Mouse (Mus musculus): ENCODE measurements around the gene Chd1l.

Chd1l gene

DNA sequence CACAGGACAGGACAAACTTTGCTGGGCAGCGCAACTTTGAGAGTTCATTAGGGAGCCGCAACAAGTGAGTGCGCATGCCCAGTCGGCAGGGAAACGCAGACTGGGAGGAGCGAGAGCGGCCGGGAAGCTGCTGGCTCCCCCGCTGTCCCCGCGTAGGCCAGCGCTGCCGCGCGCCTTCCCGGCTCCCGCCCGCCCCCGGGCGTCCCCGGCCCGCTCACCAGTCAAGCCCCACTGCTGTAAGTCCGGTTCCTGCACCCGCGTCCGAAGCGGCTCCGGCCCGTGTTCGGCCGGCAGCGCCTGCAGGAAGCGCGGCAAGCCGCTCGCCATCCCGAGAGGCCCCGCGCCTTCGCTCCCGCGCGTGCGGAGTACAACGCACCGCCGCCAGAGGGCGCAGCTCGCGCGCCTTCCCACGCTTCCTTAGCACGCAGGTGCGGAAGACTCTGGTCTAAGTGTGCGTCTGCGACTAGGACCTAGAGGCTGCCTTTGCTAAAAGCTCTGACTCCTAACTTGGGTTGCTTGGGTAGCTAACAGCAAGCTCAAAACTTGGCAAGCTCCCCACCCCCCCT is at the start of gene Chd1l:
Gene Chd1l, minus strand, starts transcription at position 359 of the 566 bp plus-strand sequence.
- peak; percentile 73 to 87 for DNase-seq (ENCODE audit: low spot score in 2 of 2)

- no peak for DNase-seq (ENCODE audit: low spot score in 2 of 2)
Observed at GRCm38 (mm10) chr3:97659746-97660145, 49.7 kb upstream of the Chd1l start.

GRCm38 (mm10) chr3:97658426-97659193 is 48.6 kb upstream of the Chd1l start:
- DNase-seq (ENCODE audit: low spot score in 2 of 2) = no peak

DNA sequence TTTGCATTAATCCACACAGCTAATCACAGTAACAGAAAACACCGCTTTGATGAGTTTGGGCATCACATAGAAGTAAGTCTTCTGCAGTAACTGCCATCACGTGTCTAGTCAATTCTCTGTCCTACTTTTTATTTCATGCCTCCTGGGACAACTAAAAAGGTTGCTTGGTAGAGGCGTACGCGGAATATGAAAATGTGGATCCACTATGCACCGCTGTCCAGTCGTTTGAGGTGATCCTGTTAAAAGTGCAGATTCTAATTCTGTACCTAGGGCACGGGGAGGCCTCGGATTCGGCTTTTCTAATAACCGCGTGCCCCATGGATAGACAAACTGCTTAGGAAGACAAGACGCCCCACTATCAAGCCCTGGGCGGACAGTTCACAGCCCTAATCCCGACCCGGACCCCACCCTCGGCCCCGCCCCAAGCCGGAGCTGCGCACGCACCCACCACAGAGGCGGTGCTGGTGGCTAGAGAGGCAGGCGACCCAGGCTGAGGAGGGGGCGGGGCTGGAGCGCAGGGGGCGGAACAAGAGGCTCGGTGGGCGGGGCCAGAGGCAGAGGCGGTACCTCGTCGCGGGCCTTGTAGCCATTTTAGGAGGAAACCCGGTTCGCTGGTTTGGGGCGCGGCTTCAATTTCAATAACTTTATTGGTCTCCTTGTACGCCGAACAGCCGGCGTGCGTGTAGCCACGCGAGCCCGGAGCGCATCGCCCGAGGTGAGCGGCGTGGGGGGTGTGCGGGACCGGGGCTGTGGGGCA is 47.8 kb upstream of the Chd1l start, which contains the start of gene Prkab2:
Gene Prkab2, plus strand, starts transcription at position 539 of the 757 bp plus-strand sequence.
- DNase-seq (ENCODE audit: low spot score in 2 of 2) = peak; percentile 98 to 99

- no peak for DNase-seq (ENCODE audit: low spot score in 2 of 2)
Observed at GRCm38 (mm10) chr3:97654901-97655300, 44.9 kb upstream of the Chd1l start.

- DNase-seq (ENCODE audit: low spot score in 2 of 2) = no peak
Observed at GRCm38 (mm10) chr3:97653781-97654180, 43.8 kb upstream of the Chd1l start.

GRCm38 (mm10) chr3:97651604-97652003 is 41.6 kb upstream of the Chd1l start:
- no peak for DNase-seq (ENCODE audit: low spot score in 2 of 2)

DNA sequence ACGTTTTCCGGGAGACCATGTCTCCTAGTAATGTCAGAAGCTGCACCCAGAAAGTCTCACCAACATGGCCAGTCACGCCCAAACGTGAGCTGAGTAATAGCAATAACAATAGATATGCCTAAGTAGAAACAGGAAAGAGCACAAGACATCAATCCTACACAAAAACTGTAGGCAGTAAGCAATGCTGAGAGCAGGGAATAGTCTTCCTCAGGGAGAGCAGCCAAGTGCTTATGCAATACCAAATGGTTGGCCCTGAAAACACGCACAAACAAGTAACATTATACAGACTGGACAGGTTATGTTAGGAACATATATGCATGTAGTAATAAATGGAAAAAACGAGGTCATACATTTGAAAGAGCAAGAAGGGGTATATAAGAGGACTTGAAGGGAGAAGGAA is 39.5 kb upstream of the Chd1l start:
- no peak for DNase-seq (ENCODE audit: low spot score in 2 of 2)

DNA sequence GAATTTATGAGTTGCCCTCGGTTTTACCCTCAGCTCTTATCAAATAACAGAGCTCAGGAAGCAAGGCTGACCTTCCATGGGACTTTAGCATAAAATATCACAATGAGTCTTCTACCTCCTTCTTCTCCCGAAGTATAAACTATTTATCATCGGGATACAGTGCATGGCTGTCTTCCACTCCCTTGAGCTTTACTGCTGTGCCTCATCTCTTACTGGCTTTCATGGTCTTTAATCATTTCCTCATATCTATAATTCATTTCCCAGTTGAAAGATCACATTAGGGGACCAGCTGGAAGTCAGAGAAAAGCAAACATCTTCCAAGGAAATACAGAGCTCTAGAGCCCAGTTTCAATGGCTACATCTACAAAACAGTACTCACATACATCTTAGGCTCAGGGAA is 39.0 kb upstream of the Chd1l start:
- DNase-seq (ENCODE audit: low spot score in 2 of 2) = no peak

DNA sequence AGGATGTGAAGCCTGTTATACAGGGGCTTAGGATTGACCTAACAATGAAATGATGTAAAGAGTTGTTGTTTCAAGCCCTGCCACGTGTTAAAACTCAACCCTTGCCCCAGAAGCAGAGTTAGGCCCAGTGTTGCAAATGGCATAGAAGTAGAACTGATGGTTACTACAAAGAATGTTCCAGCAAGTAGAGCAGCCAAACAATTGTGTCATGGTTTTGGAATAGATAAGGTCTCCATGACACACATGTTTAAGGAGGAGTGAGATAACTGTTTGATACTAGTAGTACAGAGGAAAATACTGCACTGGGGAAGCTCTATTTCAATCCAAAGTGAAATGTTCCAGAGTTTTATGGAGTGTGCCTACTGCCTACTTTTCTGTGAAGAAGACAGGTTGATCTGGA is 38.5 kb upstream of the Chd1l start:
- DNase-seq (ENCODE audit: low spot score in 2 of 2) = no peak

- no peak for DNase-seq (ENCODE audit: low spot score in 2 of 2)
Observed at GRCm38 (mm10) chr3:97642001-97642400, 32.0 kb upstream of the Chd1l start.

GRCm38 (mm10) chr3:97641396-97641795 is 31.4 kb upstream of the Chd1l start:
- DNase-seq (ENCODE audit: low spot score in 2 of 2) = no peak

DNA sequence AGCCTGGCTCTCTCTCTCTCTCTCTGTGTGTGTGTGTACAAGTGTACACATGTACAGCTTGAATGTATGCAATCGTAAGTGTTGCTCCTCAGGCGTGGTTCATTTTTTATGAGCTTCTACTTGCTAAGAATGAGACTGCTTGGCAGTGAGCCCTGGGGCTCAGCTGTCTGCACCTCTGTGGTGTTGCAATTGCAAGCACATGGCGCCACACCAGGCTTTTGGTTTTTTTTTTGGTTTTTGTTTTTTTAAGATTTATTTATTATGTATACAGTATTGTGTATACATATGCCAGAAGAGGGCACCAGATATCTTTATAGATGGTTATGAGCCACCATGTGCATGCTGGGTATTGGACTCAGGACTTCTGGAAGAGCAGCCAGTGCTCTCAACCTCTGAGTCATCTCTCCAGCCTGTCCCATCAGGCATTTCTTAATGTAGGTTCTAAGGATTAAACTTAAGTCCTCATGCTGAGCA is 24.3 kb upstream of the Chd1l start:
- no peak for DNase-seq (ENCODE audit: low spot score in 2 of 2)

- no peak for DNase-seq (ENCODE audit: low spot score in 2 of 2)
Observed at GRCm38 (mm10) chr3:97633456-97633855, 23.5 kb upstream of the Chd1l start.

DNA sequence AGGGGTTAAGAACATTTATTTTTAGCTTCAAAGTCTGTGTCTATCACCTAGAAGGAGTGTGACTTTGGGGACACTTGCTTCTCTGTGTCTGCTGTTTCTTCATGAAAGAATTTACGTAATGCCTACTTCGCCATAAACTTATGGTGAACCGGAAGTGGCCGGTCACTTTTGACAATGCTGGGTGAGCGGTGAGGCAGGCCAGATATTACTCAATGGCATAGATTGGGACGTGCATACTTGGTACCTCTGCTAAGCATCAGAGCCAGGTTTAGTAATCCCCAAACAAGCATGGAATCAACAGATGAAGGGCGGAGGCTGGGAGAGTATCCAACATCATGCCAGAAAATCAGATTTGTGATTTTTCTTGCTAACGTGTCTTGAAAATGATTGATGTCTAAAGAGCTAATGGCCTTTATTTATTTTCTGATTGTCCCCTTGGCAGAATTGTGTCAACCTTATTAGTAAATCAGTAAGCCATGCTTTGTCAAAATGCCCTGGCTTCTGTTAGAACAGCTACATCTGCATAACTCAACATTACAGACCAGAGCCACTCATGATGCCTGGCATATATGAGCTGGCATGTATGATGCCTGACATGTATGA is 21.4 kb upstream of the Chd1l start:
- DNase-seq (ENCODE audit: low spot score in 2 of 2) = no peak

- DNase-seq (ENCODE audit: low spot score in 2 of 2) = no peak
Observed at GRCm38 (mm10) chr3:97630746-97631145, 20.7 kb upstream of the Chd1l start.

DNA sequence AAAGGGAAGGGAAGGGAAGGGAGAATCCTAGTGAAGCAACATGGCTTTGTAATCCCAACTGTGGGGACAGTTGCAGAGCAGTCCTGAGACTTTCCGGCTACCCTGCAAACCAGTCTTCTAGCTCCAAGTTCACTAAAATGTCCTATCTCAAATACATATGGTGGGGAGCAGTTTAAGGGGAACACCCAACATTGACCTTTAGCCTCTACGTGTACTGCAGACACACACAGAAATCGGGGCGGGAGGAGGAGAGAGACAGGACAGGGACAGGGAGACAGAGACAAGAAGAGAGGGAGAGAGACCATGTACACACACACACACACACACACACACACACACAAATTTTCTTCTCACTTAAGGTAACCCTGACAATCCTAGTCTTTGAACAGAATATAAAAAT is 19.9 kb upstream of the Chd1l start:
- no peak for DNase-seq (ENCODE audit: low spot score in 2 of 2)

DNA sequence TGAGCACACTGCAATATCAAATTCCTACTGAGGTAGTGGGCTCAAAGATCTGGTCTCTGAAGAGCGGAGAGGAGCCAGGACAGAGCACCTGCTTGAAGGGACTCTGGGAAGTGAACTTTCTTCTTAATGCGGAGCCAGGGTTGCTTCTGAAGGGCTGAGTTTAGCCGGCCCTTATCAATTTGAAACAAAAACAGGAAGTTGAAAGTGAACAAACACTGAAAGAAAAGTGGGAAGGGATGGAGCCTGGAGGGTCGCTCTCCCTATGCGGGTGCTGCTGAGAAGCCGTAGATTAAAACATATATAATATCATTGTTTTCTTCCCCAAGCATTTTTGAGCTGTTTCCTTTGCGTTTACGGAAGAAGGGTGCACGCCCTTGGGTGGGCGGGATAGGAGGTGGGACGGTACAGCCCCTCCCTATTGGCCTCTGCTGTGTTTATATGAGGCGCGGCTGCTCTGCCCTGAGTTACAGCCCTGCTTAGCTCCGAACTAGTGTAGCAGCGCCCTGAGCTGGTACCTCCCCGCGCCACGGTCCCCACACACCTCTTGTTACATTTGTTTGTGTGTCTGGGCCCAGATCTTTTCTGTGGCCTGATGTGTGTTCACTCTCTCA is 18.5 kb upstream of the Chd1l start, which contains the start of gene Fmo5:
Gene Fmo5, plus strand, starts transcription at position 414 of the 611 bp plus-strand sequence.
- no peak for DNase-seq (ENCODE audit: low spot score in 2 of 2)

DNA sequence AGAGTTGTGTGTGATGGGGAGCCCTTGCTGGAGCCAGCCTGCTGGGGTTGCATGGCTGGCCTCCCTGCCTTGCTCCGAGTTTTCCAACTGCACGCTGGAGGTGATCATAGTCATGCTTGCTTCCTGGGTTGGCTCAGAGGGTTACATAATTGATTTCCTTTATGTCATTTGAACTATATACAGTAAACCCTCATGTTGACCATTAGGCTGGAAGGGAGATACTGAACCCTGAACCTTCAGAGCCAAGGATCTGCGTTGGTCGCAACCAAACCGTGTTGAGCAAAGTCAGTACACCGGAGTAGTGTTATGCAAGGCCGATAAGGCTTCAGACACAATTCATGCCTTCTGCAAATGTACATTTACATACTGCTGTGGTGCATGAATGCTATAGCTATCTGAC is 17.9 kb upstream of the Chd1l start:
- no peak for DNase-seq (ENCODE audit: low spot score in 2 of 2)

DNA sequence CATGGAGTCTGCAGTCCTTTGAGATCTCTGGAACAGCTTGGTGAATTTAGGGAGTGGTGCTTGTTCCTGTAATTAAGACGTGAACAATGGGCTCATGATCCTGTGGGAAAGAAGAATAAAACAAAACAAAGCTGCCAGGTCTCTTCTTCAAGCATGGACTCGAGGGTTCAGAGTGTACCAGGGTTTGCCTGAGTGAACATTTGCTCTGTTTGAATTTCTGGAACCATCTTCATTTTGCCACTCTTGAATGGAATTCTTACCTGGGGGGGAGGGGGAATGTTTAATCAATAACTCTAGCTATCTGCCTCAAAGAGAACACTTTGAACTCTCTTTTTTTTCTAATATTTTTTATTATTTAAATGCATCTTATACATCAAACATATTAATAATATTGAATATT is 14.6 kb upstream of the Chd1l start:
- no peak for DNase-seq (ENCODE audit: low spot score in 2 of 2)

GRCm38 (mm10) chr3:97620657-97621056 is 10.7 kb upstream of the Chd1l start:
- DNase-seq (ENCODE audit: low spot score in 2 of 2) = no peak

DNA sequence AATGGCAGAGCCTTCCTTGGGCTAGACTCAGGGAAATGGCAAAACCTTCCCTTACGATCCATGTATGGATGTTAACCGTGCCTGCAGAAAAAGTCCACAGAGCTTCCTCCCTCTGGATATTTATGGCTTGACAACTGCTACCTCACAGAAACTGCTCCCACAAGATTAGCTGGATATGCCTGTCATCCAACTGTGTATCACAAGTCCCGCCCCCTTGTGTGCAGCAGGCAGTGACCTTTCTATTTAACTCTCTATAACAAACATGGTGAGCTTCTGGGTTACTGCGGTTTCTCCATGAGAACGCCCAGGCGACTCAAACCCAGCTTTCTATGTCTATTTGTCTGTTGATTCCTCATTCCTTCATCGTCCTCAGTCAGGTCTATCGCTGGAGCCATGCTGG is 7.9 kb upstream of the Chd1l start:
- no peak for DNase-seq (ENCODE audit: low spot score in 2 of 2)
